Mouse (Mus musculus) embryonic fibroblast, embryonic 13.5 days (primary cell): ENCODE results near the gene Tmed3. TPM values are rescaled to one million over a fixed set of nuclear protein-coding genes. Genes with fewer than 3 reads are reported as not detected.

ENCODE experiments used
- H3K27ac ChIP-seq: 2 replicates; pipeline ENCODE4 v1.5.1; 2012; ENCODE audit warnings: low read length, control low read depth, inconsistent platforms; ENCODE audit not compliant: insufficient read depth
- H3K4me1 ChIP-seq: 2 replicates; pipeline ENCODE4 v1.6.1; 2011; ENCODE audit warnings: low read length; ENCODE audit not compliant: control insufficient read depth, insufficient read depth
- H3K4me3 ChIP-seq: 2 replicates; pipeline ENCODE4 v1.5.1; 2011; ENCODE audit warnings: mild to moderate bottlenecking, control low read depth, low read length; ENCODE audit not compliant: insufficient read depth
- CTCF ChIP-seq: IDR thresholded peaks from 2 replicates; pipeline ENCODE4 v1.5.1; 2011; ENCODE audit warnings: mild to moderate bottlenecking, control low read depth, low read length, moderate library complexity, borderline replicate concordance; ENCODE audit not compliant: insufficient read depth
- POLR2A ChIP-seq: IDR thresholded peaks from 2 replicates; pipeline ENCODE4 v1.6.1; 2011; ENCODE audit warnings: low read depth, mild to moderate bottlenecking, control low read depth, low read length, moderate library complexity
- polyA plus RNA-seq: library from polyadenylated mRNA; stranded (reverse); fragments of >200 nt; gene quantifications from 2 replicates; pipeline ENCODE4 v1.2.4, GENCODE M21; 2011; ENCODE audit warnings: low read depth; ENCODE audit not compliant: missing spikeins, insufficient read length

Gene Tmed3
- polyA plus RNA-seq, 1 experiment: 129 TPM

DNA sequence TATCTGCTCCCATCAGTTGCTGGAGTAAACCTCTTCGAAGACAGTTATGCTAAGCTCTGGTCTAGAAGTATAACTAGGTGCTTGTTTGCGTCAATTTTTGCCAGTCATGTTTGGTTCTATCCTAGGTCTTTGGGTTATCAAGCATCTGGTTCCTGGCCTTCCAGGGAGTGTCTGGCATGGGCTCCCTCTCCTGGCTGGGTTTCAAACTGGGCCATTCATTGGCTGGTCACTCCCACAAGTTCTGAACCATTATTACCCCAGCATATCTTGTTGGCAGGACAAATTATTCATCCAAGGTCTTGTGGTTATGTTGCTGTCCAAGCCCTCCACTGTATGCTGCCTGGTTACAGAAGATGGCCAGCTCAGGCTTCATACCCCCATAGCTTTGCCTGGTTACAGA lies 11.2 kb downstream of the Tmed3 start:
- Histone ChIP-seq H3K4me3 (no peak overlapping the region), H3K27ac (no peak overlapping the region), H3K4me1 (no peaks in the 10 kb centered on the region)
- TF ChIP-seq POLR2A: no peak
- TF ChIP-seq CTCF: no peak

DNA sequence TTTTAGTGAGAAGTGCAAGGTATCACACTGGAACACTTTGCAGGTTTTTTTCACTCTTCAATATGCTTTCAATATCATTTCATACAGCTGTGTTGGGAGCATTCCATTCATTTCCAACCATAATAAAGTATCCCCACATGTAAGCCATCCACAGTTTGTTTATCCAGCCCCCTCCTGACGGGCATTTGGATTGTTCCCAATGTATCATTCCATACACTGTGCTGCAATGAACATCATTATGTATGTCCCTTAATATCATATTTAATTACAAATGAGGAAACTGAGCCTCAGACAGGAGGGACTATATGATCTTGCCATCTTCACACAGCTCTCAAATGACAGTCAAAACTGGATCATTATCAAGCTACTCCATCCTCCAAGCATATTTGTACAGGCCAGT lies 15.7 kb downstream of the Tmed3 start:
- Histone ChIP-seq H3K4me3 (no peak overlapping the region), H3K27ac (no peak overlapping the region), H3K4me1 (no peaks in the 10 kb centered on the region)
- TF ChIP-seq CTCF: no peak
- TF ChIP-seq POLR2A: no peak

DNA sequence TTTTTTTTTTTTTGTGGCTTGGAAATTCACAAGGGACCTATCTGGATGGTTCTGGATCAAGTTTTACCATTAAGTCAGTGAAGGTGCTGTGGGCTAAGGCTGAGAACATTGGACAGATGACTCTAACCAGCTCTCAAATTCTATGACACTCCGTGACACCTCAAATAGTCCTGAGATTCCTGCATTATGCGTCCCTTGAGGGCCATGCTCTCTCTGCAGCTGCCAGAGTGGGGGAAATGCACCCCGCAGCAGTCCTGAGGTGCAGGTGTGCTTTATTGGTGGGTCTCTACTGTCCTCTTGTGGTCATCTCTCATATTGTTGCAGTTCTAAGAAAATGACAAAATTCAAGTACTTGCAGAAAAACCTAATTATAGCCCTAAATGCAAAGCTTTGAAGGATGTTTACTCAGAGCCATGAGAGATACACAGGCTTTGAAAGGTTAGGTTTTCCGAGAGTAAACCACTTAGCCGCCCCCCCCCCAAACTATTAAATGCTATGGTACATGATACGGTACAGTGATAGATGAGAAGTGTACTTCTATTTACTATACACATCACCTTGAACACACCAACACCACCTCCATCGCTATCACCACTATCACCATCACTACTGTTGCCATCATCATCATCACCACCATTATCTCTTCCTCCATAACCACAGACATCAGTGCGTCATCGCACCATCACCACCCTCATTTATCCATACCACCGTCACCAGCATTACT lies 17.2 kb downstream of the Tmed3 start:
- no peak for TF ChIP-seq CTCF
- no peak for TF ChIP-seq POLR2A
- no peak overlapping the region for H3K4me3 ChIP-seq
- H3K4me1 ChIP-seq: no peaks in the 10 kb centered on the region
- H3K27ac ChIP-seq: no peak overlapping the region

DNA sequence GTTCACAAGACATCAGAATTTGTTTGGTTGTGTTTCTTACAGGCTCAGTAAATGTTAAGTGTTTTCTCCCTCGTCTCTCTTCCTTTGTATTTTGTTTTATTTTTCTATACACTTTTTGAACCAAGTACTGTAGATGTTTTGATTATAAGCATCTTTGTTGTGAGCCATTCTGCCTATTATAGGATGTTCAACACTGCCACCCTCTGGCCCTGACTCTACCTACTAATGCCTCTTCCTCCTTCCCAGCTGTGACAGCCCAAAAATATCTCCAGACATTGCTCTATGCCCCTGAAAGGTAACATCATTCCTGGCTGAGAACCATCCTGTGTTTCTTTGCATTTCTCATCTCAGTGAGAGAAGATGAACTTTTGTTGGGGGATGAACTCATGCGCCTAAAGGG lies 18.6 kb downstream of the Tmed3 start:
- no peak overlapping the region for H3K27ac ChIP-seq
- TF ChIP-seq CTCF (no peak), POLR2A (no peak)
- H3K4me3 ChIP-seq: no peak overlapping the region
- H3K4me1 ChIP-seq: no peaks in the 10 kb centered on the region

DNA sequence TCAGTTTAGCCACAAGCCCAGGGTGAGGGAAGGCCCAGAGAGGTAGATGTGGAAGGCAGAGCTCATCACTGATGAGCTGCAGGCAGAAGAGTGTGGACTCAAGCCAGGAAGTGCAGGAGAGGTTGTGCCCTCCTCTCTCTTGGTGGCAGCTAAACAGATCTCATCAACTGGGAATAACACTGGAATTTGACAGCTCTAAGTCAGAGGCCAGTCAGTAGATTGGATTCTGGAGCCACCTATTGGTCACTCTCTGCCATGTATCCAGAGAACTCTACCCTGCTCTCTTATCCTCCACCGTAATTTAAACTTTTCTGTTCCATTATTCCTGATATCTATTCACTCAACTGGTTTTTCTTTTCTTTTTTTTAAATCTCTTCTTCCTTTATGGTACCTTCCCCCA lies 25.9 kb downstream of the Tmed3 start:
- H3K4me1 ChIP-seq: no peaks in the 10 kb centered on the region
- TF ChIP-seq CTCF (no peak), POLR2A (no peak)
- no peak overlapping the region for H3K4me3 ChIP-seq
- H3K27ac ChIP-seq: no peak overlapping the region

DNA sequence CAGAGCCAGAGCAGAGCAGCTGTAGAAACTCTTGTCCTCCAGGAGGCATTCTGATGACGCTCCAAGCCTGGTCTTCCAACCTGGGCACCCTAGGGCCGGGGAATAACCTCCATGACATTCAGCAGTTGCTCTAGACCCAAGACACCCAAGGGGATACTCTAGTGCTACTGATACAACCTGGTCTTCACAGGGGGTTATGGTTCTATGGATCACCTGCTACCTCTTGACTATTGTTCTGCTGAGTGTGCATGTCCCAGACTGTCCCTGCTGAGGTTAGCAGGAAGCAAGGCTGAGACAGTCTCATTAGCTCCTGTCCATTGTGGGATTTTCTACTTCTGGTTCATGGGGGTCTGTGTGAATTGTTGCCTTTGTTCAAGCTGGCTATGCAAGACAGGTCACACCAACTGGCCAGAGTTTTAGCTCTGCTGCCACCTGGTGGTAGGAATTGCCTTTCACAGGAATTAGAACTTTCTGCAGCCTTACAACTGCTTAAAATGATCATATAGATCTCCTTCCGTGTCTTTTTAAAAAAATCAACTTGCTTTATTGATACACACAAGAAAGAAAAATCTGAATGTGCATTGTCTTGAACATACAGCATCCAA lies 30.8 kb downstream of the Tmed3 start:
- no peak overlapping the region for H3K4me3 ChIP-seq
- TF ChIP-seq POLR2A: no peak
- TF ChIP-seq CTCF: peak; percentile 45; the same call in 1 of the 2 replicates
- H3K4me1 ChIP-seq: no peaks in the 10 kb centered on the region
- no peak overlapping the region for H3K27ac ChIP-seq

DNA sequence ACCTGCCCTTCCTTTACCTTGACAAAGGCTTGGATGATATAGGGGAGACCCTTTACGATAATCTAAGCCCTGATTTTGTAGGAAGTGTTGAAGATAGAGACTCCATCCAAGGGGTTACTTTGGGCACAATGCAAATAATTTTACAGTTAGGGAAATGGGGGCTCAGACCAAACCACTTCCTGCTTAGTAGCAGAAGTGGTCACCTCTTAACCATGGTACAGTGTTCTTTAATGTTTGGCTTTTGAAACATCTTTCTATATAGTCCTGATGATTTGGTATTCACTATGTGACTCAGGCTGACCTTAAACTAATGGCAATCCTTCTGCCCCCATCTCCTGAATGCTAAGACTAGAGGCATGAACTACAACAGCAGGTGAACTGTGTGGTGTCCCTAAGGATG lies 31.5 kb downstream of the Tmed3 start:
- H3K4me3 ChIP-seq: no peak overlapping the region
- H3K27ac ChIP-seq: no peak overlapping the region
- TF ChIP-seq POLR2A (no peak), CTCF (no peak)

DNA sequence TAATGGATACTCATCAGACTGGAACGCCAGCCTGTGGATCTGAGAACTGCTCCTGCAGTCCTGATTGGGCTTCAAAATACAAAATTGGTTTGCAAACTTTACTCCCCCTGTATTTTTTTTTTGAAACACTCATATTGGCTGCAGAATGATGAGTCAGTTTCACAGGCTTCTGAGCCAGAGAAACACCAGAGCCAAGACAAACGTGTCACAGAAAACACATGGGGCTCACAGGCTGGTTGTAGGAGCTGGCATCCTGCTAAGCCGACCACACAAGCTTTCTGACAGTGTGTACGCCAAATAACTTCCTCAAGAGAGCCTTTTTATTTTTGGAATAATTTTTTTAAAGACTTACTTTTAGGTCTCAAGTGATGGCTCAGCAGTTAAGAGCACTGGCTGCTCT lies 35.0 kb downstream of the Tmed3 start:
- H3K4me1 ChIP-seq: no peaks in the 10 kb centered on the region
- no peak for TF ChIP-seq CTCF
- no peak for TF ChIP-seq POLR2A
- H3K27ac ChIP-seq: no peak overlapping the region
- no peak overlapping the region for H3K4me3 ChIP-seq

More for the DNA sequence above, 31.5 kb downstream of the Tmed3 start:
- no peaks in the 10 kb centered on the region for H3K4me1 ChIP-seq

DNA sequence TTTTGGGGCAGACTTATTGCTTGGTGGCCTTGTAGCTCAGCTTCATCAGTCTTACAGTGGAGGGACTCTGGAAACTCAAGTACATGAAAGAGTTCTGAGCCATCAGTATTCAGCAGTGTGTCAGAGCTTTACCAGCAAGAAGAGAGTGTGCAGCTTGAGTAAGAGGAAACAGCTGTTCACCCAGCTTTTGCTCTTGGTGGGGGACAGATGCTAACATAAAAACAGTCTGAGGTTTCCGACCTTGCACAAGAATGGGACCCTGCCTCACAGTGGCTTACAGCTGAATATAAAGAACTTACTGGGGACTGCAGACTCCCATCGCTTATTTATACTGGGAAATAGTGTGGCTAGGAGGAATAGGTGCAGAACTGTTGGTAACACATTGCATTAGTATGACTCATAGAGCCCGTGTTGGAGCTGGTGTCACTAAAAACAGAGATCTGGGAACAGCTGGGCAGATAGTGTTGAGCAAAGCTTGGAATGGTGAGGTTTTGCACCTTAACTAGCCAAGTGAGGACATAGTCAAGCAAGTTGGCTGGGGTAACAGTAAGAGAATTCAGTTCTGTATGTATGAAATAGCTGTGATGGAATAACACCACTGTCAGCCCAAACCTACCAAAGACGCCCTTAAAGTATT lies 37.4 kb downstream of the Tmed3 start:
- TF ChIP-seq CTCF: no peak
- no peak for TF ChIP-seq POLR2A
- H3K27ac ChIP-seq: no peak overlapping the region
- H3K4me1 ChIP-seq: no peaks in the 10 kb centered on the region
- H3K4me3 ChIP-seq: no peak overlapping the region

DNA sequence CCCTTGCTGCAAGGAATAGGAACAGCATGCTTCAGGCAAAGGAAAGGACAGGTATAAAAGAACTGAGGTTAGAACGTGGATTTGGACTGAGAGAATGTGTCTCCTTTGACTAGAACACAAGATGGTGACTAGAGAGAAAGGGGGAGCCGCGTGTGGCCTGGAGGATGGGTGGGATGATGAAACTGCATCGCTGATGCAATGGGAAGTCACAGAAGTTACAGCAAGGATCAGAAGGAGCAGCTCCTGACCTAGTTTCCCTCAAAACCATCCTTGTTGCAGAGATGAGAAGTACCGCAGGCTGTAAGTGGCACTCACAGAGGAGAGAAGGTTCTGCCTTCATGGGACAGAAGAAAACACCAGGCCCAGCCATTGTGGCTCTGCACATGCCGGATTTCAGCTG lies 54.0 kb downstream of the Tmed3 start:
- TF ChIP-seq POLR2A: no peak
- no peak for TF ChIP-seq CTCF
- no peak overlapping the region for H3K27ac ChIP-seq
- no peak overlapping the region for H3K4me3 ChIP-seq
- H3K4me1 ChIP-seq: no peaks in the 10 kb centered on the region

Other genes with a start within 250 kb of the Tmed3 start
- not detected in 2 replicates for gene Minar1, start 81.9 kb downstream of the Tmed3 start, polyA plus RNA-seq
- gene Ankrd34c, start 33.4 kb upstream of the Tmed3 start, polyA plus RNA-seq: not detected in 2 replicates
- gene Rasgrf1, start 204.8 kb upstream of the Tmed3 start, polyA plus RNA-seq: 0.32 and 0.40 TPM in 2 replicates